Mouse (Mus musculus): ENCODE data around the gene Tmem207.
A peak's percentile ranks its signal among the peaks of the same experiment; 100 is the strongest.
"Not testable (repeated sequence)": the region's sequence is repeated elsewhere in the genome, so short reads cannot be mapped to it uniquely, and the experiment has no call there.

Gene Tmem207

GRCm38 (mm10) chr16:26526669-26527068 is at the start of gene Tmem207:
TSS of gene Tmem207 (minus strand) at chr16:26526769.
- no peak for DNase-seq (ENCODE audit: low read depth, low spot score)

- DNase-seq (ENCODE audit: low read depth, low spot score), result no peak
These were observed 47.6 kb upstream of the Tmem207 start for GRCm38 (mm10) chr16:26574173-26574572.

GRCm38 (mm10) chr16:26571836-26572235 is 45.3 kb upstream of the Tmem207 start:
- DNase-seq (ENCODE audit: low read depth, low spot score), result no peak

GRCm38 (mm10) chr16:26569387-26569978 is 42.9 kb upstream of the Tmem207 start:
- DNase-seq (ENCODE audit: low read depth, low spot score), result no peak

- DNase-seq (ENCODE audit: low read depth, low spot score), result no peak
These were observed 36.2 kb upstream of the Tmem207 start for GRCm38 (mm10) chr16:26562771-26563170.

GRCm38 (mm10) chr16:26561743-26562142 is 35.2 kb upstream of the Tmem207 start:
- DNase-seq (ENCODE audit: low read depth, low spot score), result no peak

GRCm38 (mm10) chr16:26558797-26559196 is 32.2 kb upstream of the Tmem207 start:
- no peak for DNase-seq (ENCODE audit: low read depth, low spot score)

GRCm38 (mm10) chr16:26552234-26552633 is 25.7 kb upstream of the Tmem207 start:
- no peak for DNase-seq (ENCODE audit: low read depth, low spot score)

GRCm38 (mm10) chr16:26549221-26549620 is 22.7 kb upstream of the Tmem207 start:
- no peak for DNase-seq (ENCODE audit: low read depth, low spot score)

- no peak for DNase-seq (ENCODE audit: low read depth, low spot score)
These were observed 20.3 kb upstream of the Tmem207 start for GRCm38 (mm10) chr16:26546879-26547206.

- DNase-seq (ENCODE audit: low read depth, low spot score), result no peak
These were observed 19.8 kb upstream of the Tmem207 start for GRCm38 (mm10) chr16:26546170-26546878.

GRCm38 (mm10) chr16:26532287-26532686 is 5.7 kb upstream of the Tmem207 start:
- DNase-seq (ENCODE audit: low read depth, low spot score), result no peak

- no peak for DNase-seq (ENCODE audit: low read depth, low spot score)
These were observed 3.9 kb upstream of the Tmem207 start for GRCm38 (mm10) chr16:26530451-26530850.

- peak; percentile 65 for DNase-seq (ENCODE audit: low read depth, low spot score)
These were observed 1.5 kb upstream of the Tmem207 start for GRCm38 (mm10) chr16:26527931-26528666.

GRCm38 (mm10) chr16:26525832-26526231 is 737 bp downstream of the Tmem207 start:
- no peak for DNase-seq (ENCODE audit: low read depth, low spot score)

GRCm38 (mm10) chr16:26519596-26519995 is 7.0 kb downstream of the Tmem207 start:
- no peak for DNase-seq (ENCODE audit: low read depth, low spot score)

- no peak for DNase-seq (ENCODE audit: low read depth, low spot score)
These were observed 21.6 kb downstream of the Tmem207 start for GRCm38 (mm10) chr16:26504961-26505360.

- DNase-seq (ENCODE audit: low read depth, low spot score), result no peak
These were observed 25.8 kb downstream of the Tmem207 start for GRCm38 (mm10) chr16:26500738-26501137.

GRCm38 (mm10) chr16:26499705-26500104 is 26.9 kb downstream of the Tmem207 start:
- not testable (repeated sequence) for DNase-seq (ENCODE audit: low read depth, low spot score)

- no peak for DNase-seq (ENCODE audit: low read depth, low spot score)
These were observed 30.8 kb downstream of the Tmem207 start for GRCm38 (mm10) chr16:26495721-26496120.

GRCm38 (mm10) chr16:26471254-26471653 is 55.3 kb downstream of the Tmem207 start:
- no peak for DNase-seq (ENCODE audit: low read depth, low spot score)

- DNase-seq (ENCODE audit: low read depth, low spot score), result no peak
These were observed 60.0 kb downstream of the Tmem207 start for GRCm38 (mm10) chr16:26466535-26466934.

- DNase-seq (ENCODE audit: low read depth, low spot score), result no peak
These were observed 63.7 kb downstream of the Tmem207 start, which contains the start of gene Cldn16 for GRCm38 (mm10) chr16:26462835-26463234. TSS of gene Cldn16 (plus strand) at chr16:26463135.
